Mouse (Mus musculus) lung, embryonic 16.5 days (tissue): ENCODE results near the gene Zfp90. TPM values are rescaled to one million over a fixed set of nuclear protein-coding genes. Genes with fewer than 3 reads are reported as not detected.
"Not testable (repeated sequence)": the region's sequence is repeated elsewhere in the genome, so short reads cannot be mapped to it uniquely, and the experiment has no call there.

Experiments
- ATAC-seq: fragments of 200-750 bp; cut with Nextera tagmentation; 2 replicates; pipeline ENCODE4 v1.8.0; 2017; ENCODE audit warnings: low read depth, mild to moderate bottlenecking, moderate library complexity
- H3K27ac ChIP-seq: fragments of 300-500 bp; sonication (generic); 2 replicates; pipeline ENCODE4 v1.5.1; 2014; ENCODE audit warnings: mild to moderate bottlenecking, control low read depth, low read length
- H3K27me3 ChIP-seq: fragments of 300-500 bp; sonication (generic); 2 replicates; pipeline ENCODE4 v1.6.1; 2014; ENCODE audit warnings: low read depth, low read length, mixed read lengths; ENCODE audit not compliant: control insufficient read depth, insufficient read depth
- H3K36me3 ChIP-seq: fragments of 300-500 bp; sonication (generic); 2 replicates; pipeline ENCODE4 v1.6.1; 2014; ENCODE audit warnings: low read length; ENCODE audit not compliant: control insufficient read depth, insufficient read depth
- H3K4me1 ChIP-seq: fragments of 300-500 bp; sonication (generic); replicated peaks from 2 replicates; pipeline ENCODE4 v1.6.1; 2014; ENCODE audit warnings: low read length, mixed read lengths; ENCODE audit not compliant: control insufficient read depth, insufficient read depth
- H3K4me2 ChIP-seq: fragments of 300-500 bp; sonication (generic); 2 replicates; pipeline ENCODE4 v1.6.1; 2014; ENCODE audit warnings: low read depth, low read length, control low read depth
- H3K4me3 ChIP-seq: fragments of 300-500 bp; sonication (generic); 2 replicates; pipeline ENCODE4 v1.5.1; 2014; ENCODE audit warnings: mild to moderate bottlenecking, low read length, control low read depth
- H3K9ac ChIP-seq: fragments of 300-500 bp; sonication (generic); 2 replicates; pipeline ENCODE4 v1.6.1; 2014; ENCODE audit warnings: low read length, control low read depth
- H3K9me3 ChIP-seq: fragments of 300-500 bp; sonication (generic); 2 replicates; pipeline ENCODE4 v1.6.1; 2016; ENCODE audit warnings: low read length; ENCODE audit not compliant: control insufficient read depth
- WGBS: fragments of 180-500 bp; shearing (Covaris S2); extraction: QIAGEN DNeasy Blood & Tissue Kit; methylation state at CpG from one replicate; pipeline ENCODE4 v1.1.7; 2014; 5-methylcytosine and 5-hydroxymethylcytosine counted together
- polyA plus RNA-seq: library from polyadenylated mRNA; unstranded; fragments of >200 nt; fragmentation: Nextera tagmentation; extraction: Ambion mirVana; gene quantifications from 2 replicates; pipeline ENCODE4 v1.2.1, GENCODE M21; 2015

Zfp90 gene
- polyA plus RNA-seq, 1 experiment from 2014 or later: 16.0 TPM

- no peak for ATAC-seq
- H3K36me3 ChIP-seq: peaks cover 40% of the 10 kb centered on the region
- H3K27me3 ChIP-seq: no peaks in the 10 kb centered on the region
- WGBS: 93% methylated on average over 5 of the region's 5 CpGs
- H3K9me3 ChIP-seq: peaks cover 5% of the 10 kb centered on the region; the same call in 1 of the 2 replicates
- H3K4me3 ChIP-seq: no peak overlapping the region
- no peak overlapping the region for H3K4me2 ChIP-seq
- H3K9ac ChIP-seq: no peak overlapping the region
- no peak overlapping the region for H3K27ac ChIP-seq
- peaks cover 8% of the 10 kb centered on the region for H3K4me1 ChIP-seq
Observed at GRCm38 (mm10) chr8:106417692-106418091, 2.6 kb downstream of the Zfp90 start.

DNA sequence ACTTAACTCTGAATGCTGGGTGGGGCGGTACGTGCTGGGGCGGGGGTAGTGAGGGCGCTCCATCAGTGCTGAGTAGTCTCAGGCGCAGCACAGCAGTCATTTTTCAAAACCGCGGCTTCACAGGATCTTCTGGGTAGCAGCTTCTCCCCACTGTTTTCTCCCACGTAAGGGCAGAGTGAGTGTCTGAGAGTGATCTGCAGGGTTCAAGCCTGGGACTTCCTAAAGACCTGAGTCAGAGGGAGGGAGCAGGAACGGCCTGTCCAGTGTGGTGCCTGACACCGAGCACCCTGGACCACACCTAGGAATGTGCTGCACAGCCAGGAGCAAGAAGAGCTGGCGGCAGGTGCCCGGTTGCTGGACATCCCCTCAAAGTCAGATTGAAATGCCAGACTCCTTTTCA is 16.0 kb downstream of the Zfp90 start:
- Histone ChIP-seq H3K9me3 (peaks cover 9% of the 10 kb centered on the region), H3K27ac (no peak overlapping the region), H3K36me3 (peaks cover 16% of the 10 kb centered on the region), H3K27me3 (no peaks in the 10 kb centered on the region; the same call in 1 of the 2 replicates), H3K4me2 (no peak overlapping the region), H3K4me1 (peaks cover 6% of the 10 kb centered on the region), H3K4me3 (no peak overlapping the region), H3K9ac (no peak overlapping the region)
- ATAC-seq: no peak
- WGBS: 26% methylated on average over 12 of the region's 12 CpGs

- 53% methylated on average over 10 of the region's 10 CpGs for WGBS
Observed at GRCm38 (mm10) chr8:106431952-106432351, 16.8 kb downstream of the Zfp90 start.

DNA sequence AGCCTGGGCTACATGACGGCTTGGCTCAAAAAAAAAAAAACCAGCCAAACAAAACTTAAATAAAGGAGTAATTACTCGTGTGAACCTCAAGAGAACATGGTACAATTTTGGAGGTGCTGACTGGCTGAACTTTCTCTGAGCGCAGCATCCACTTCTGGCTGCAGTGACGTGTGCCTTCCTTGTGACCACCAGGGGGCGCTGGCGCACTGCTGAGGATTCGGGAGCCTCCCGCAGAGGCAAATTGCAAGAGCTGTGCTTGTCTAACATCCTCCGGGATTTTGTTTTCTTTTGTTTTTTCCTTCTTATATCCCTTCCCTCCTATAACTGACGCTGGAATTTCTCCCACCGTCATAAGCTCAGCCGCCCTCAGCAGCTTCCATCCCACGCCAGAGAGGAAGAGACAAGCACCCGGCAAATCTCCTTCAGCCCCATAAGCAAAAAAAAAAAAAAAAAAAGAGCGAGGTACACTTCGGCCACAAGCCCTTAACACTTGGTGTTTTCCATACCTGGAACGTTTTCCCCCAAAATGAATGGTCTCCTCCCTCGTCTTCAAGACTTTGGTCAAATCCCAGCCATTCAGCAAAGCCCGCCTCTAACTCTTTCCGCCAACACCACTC is 17.9 kb downstream of the Zfp90 start:
- ATAC-seq: peak; percentile 75
- Histone ChIP-seq H3K4me1 (peaks cover 6% of the 10 kb centered on the region), H3K9ac (peak overlapping the region; percentile 59), H3K4me2 (peak overlapping the region; percentile 66), H3K36me3 (peaks cover 3% of the 10 kb centered on the region; the same call in 1 of the 2 replicates), H3K27ac (no peak overlapping the region), H3K27me3 (no peaks in the 10 kb centered on the region; the same call in 1 of the 2 replicates), H3K9me3 (peaks cover under 1% of the 10 kb centered on the region; the same call in 1 of the 2 replicates), H3K4me3 (peak overlapping the region; percentile 46)
- 6% methylated on average over 20 of the region's 20 CpGs for WGBS

More at GRCm38 (mm10) chr8:106431952-106432351, 16.8 kb downstream of the Zfp90 start:
- not testable (repeated sequence) for ATAC-seq, H3K36me3 ChIP-seq, H3K4me3 ChIP-seq, H3K27me3 ChIP-seq, H3K4me2 ChIP-seq, H3K9ac ChIP-seq, H3K4me1 ChIP-seq, H3K27ac ChIP-seq, H3K9me3 ChIP-seq

DNA sequence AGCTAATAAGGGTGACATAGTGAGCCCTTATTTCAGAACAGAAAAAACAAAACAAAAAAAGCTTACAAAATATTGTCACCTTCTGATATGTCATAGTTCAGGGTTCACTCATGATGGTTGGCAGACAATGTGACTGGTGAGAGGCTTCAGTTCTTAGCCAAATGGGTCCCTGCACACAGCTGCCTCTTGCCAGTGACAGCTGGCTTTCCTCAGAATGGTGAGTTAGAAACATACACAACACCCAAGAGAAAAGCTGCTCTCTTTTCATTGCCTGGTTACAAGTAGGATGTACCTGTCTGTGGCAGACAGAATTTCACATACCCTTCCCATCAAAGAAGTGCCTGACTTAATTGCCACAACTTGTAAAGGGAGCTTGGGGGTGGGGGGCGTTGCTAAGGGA is 18.5 kb downstream of the Zfp90 start:
- no peak overlapping the region for H3K4me3 ChIP-seq
- H3K27me3 ChIP-seq: no peaks in the 10 kb centered on the region; the same call in 1 of the 2 replicates
- no peak for ATAC-seq
- 32% methylated on average over 1 of the region's 1 CpGs for WGBS
- H3K27ac ChIP-seq: no peak overlapping the region
- peaks cover 6% of the 10 kb centered on the region for H3K4me1 ChIP-seq
- peak overlapping the region; percentile 66 for H3K4me2 ChIP-seq
- H3K9ac ChIP-seq: no peak overlapping the region
- H3K9me3 ChIP-seq: no peaks in the 10 kb centered on the region
- H3K36me3 ChIP-seq: no peaks in the 10 kb centered on the region

DNA sequence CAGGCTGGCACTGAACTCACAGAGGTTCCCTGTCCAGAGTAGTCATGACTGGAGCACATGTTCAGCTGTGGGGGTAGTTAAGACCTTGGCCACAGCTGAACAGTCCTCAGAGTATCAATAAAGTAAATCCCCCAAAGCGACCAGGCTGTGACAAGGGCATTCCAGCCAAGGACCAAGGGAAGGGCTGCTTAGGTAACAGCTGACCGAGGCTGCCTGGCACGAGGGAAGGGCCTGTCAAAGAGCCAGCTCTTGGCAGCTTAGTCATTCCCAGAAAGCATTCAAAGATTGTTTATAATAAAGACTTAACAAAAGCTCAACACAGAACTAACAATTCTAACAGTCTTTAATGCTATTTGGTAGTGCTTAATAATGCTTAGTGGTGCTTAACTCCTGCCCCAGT is 22.7 kb downstream of the Zfp90 start:
- H3K36me3 ChIP-seq: no peaks in the 10 kb centered on the region
- H3K4me2 ChIP-seq: no peak overlapping the region
- 0 out of 2 replicates have a peak, but pooled peaks have one; percentile 28 for ATAC-seq
- no peaks in the 10 kb centered on the region for H3K9me3 ChIP-seq
- H3K4me1 ChIP-seq: peaks cover 6% of the 10 kb centered on the region
- no peaks in the 10 kb centered on the region for H3K27me3 ChIP-seq
- no peak overlapping the region for H3K4me3 ChIP-seq
- H3K27ac ChIP-seq: peak overlapping the region; percentile 42; the same call in 1 of the 2 replicates
- 32% methylated on average over 3 of the region's 3 CpGs for WGBS
- H3K9ac ChIP-seq: no peak overlapping the region

GRCm38 (mm10) chr8:106440146-106440545 is 25.0 kb downstream of the Zfp90 start:
- no peaks in the 10 kb centered on the region for H3K27me3 ChIP-seq
- no peaks in the 10 kb centered on the region for H3K4me1 ChIP-seq
- no peaks in the 10 kb centered on the region for H3K36me3 ChIP-seq
- no peak overlapping the region for H3K4me3 ChIP-seq
- no peak overlapping the region for H3K27ac ChIP-seq
- 81% methylated on average over 3 of the region's 3 CpGs for WGBS
- H3K4me2 ChIP-seq: no peak overlapping the region
- H3K9ac ChIP-seq: no peak overlapping the region
- no peak for ATAC-seq
- no peaks in the 10 kb centered on the region for H3K9me3 ChIP-seq

- Histone ChIP-seq H3K4me1 (no peaks in the 10 kb centered on the region), H3K27me3 (no peaks in the 10 kb centered on the region), H3K9ac (no peak overlapping the region), H3K4me2 (no peak overlapping the region), H3K27ac (no peak overlapping the region), H3K4me3 (no peak overlapping the region), H3K9me3 (no peaks in the 10 kb centered on the region), H3K36me3 (no peaks in the 10 kb centered on the region)
- no peak for ATAC-seq
- WGBS: 86% methylated on average over 1 of the region's 1 CpGs
Observed at GRCm38 (mm10) chr8:106442740-106443139, 27.6 kb downstream of the Zfp90 start.

- 62% methylated on average over 6 of the region's 6 CpGs for WGBS
- H3K9me3 ChIP-seq: no peaks in the 10 kb centered on the region
- no peak for ATAC-seq
Observed at GRCm38 (mm10) chr8:106451301-106452085, 36.4 kb downstream of the Zfp90 start.

More at GRCm38 (mm10) chr8:106451301-106452085, 36.4 kb downstream of the Zfp90 start:
- Histone ChIP-seq H3K4me1 (no peaks in the 10 kb centered on the region), H3K27ac (no peak overlapping the region), H3K4me2 (no peak overlapping the region), H3K4me3 (no peak overlapping the region), H3K9ac (no peak overlapping the region), H3K27me3 (no peaks in the 10 kb centered on the region), H3K36me3 (no peaks in the 10 kb centered on the region)
